Comparison of ENCODE assay signal across 30 mouse cellular contexts in genomic region chr14:51149164-51149563, GRCm38 (mm10). TPM values are rescaled to one million over a fixed set of nuclear protein-coding genes. Genes with fewer than 3 reads are reported as not detected.
A peak's percentile ranks its signal among the peaks of the same experiment; 100 is the strongest.
DNase-seq lines count a peak whose midpoint lies in the region; ATAC-seq and TF ChIP-seq lines count a peak whose summit lies in the region.
"Had no signal": no experiment of that assay in that cellular context is flagged by ENCODE, and none has a peak within 500 bp of the region (broad histone marks: within the 10 kb centered on the region; RNA-seq: fewer than 3 reads in every experiment).

No protein-coding gene starts in this region.

- H3K9ac ChIP-seq in kidney, postnatal 0 days (ENCODE audit: low read depth, low read length), result no peak overlapping the region
- no peak overlapping the region for H3K9ac ChIP-seq in intestine, embryonic 14.5 days (ENCODE audit: low read length)
- peak overlapping the region; percentile 28; the same call in 1 of the 2 replicates for H3K9ac ChIP-seq in liver, embryonic 12.5 days
- H3K9ac ChIP-seq: hindbrain, embryonic 13.5 days; limb, embryonic 12.5 days; lung, embryonic 14.5 days had no signal

- H3K36me3 ChIP-seq in kidney, postnatal 0 days (ENCODE audit: insufficient read depth, low read length), result no peaks in the 10 kb centered on the region
- H3K36me3 ChIP-seq in intestine, embryonic 14.5 days (ENCODE audit: control insufficient read depth, insufficient read depth, low read length), result no peaks in the 10 kb centered on the region
- no peaks in the 10 kb centered on the region for H3K36me3 ChIP-seq in liver, embryonic 12.5 days
- H3K36me3 ChIP-seq: embryonic facial prominence, embryonic 10.5 days; hindbrain, embryonic 13.5 days; limb, embryonic 12.5 days had no signal

- DNase-seq in kidney, postnatal 0 days (ENCODE audit: low spot score), result peak; percentile 27
- DNase-seq in kidney, adult 9 months, result no peak
- no peak for DNase-seq in intestine, embryonic 14.5 days (ENCODE audit: low spot score)
- DNase-seq in adrenal gland, adult 8-10 months, result no peak
- no peak for DNase-seq in ovary, postnatal 36 days (ENCODE audit: low spot score)
- DNase-seq: adrenal gland, postnatal 25 days; cerebellum, adult 2 months; cerebellum, postnatal 36 days; gastrocnemius, postnatal 14 days; heart, postnatal 14 days; kidney, postnatal 36 days; lung, embryonic 14.5 days; lung, postnatal 36 days; thymus, adult 2 months had no signal

- no peaks in the 10 kb centered on the region for H3K9me3 ChIP-seq in kidney, postnatal 0 days (replicated peaks; ENCODE audit: low read length)
- H3K9me3 ChIP-seq in intestine, embryonic 14.5 days (ENCODE audit: control insufficient read depth, low read length), result no peaks in the 10 kb centered on the region
- H3K9me3 ChIP-seq in liver, embryonic 12.5 days (replicated peaks), result no peaks in the 10 kb centered on the region
- H3K9me3 ChIP-seq: embryonic facial prominence, embryonic 10.5 days; hindbrain, embryonic 13.5 days; limb, embryonic 12.5 days had no signal

- no peak overlapping the region for H3K27ac ChIP-seq in kidney, postnatal 0 days
- H3K27ac ChIP-seq in intestine, embryonic 14.5 days (ENCODE audit: low read depth), result 0 out of 2 replicates have a peak overlapping the region, but pooled peaks have one; percentile 6
- peak overlapping the region; percentile 81 for H3K27ac ChIP-seq in liver, embryonic 12.5 days
- H3K27ac ChIP-seq: embryonic facial prominence, embryonic 10.5 days; hindbrain, embryonic 13.5 days; limb, embryonic 12.5 days had no signal

- no peak for TF ChIP-seq CTCF in kidney, postnatal 0 days (IDR thresholded peaks at IDR 0.05; ENCODE audit: low read depth)

- no peak overlapping the region for H3K4me3 ChIP-seq in kidney, postnatal 0 days (replicated peaks; ENCODE audit: low read depth, low read length)
- no peak overlapping the region for H3K4me3 ChIP-seq in intestine, embryonic 14.5 days (ENCODE audit: low read depth, low read length)
- H3K4me3 ChIP-seq in liver, embryonic 12.5 days, result no peak overlapping the region
- H3K4me3 ChIP-seq: embryonic facial prominence, embryonic 10.5 days; hindbrain, embryonic 13.5 days; limb, embryonic 12.5 days had no signal

- no peaks in the 10 kb centered on the region for H3K4me1 ChIP-seq in kidney, postnatal 0 days (replicated peaks; ENCODE audit: insufficient read depth, low read length)
- no peaks in the 10 kb centered on the region for H3K4me1 ChIP-seq in intestine, embryonic 14.5 days (replicated peaks; ENCODE audit: control insufficient read depth, insufficient read depth, low read length)
- H3K4me1 ChIP-seq in liver, embryonic 12.5 days, result peaks cover 96% of the 10 kb centered on the region
- H3K4me1 ChIP-seq: hindbrain, embryonic 13.5 days; limb, embryonic 12.5 days had no signal

- no peaks in the 10 kb centered on the region for H3K27me3 ChIP-seq in kidney, postnatal 0 days (ENCODE audit: insufficient read depth, low read length)
- no peaks in the 10 kb centered on the region for H3K27me3 ChIP-seq in intestine, embryonic 14.5 days (replicated peaks; ENCODE audit: control insufficient read depth, insufficient read depth, low read length)
- no peaks in the 10 kb centered on the region for H3K27me3 ChIP-seq in liver, embryonic 12.5 days (replicated peaks)
- H3K27me3 ChIP-seq: CH12.LX; hindbrain, embryonic 13.5 days; limb, embryonic 12.5 days had no signal

- ATAC-seq in kidney, postnatal 0 days (replicated peaks; ENCODE audit: low FRiP score, low read depth), result no peak
- ATAC-seq in intestine, embryonic 14.5 days (replicated peaks; ENCODE audit: low FRiP score, low TSS enrichment, low read depth), result peak; percentile 89
- peak; percentile 78 for ATAC-seq in liver, embryonic 12.5 days
- peak; percentile 39 for ATAC-seq in megakaryocyte-erythroid progenitor cell, adult 5-6 weeks (replicated peaks; ENCODE audit: low FRiP score, low TSS enrichment, poor library complexity, severe bottlenecking)
- no peak for ATAC-seq in granulocyte monocyte progenitor cell, adult 5-6 weeks (replicated peaks; ENCODE audit: poor library complexity, severe bottlenecking)
- ATAC-seq: forebrain, embryonic 14.5 days; inflammation-experienced regulatory T-cells, adult 6 months had no signal

- WGBS in kidney, postnatal 0 days, result 17% methylated on average over 5 of the region's 5 CpGs
- 17% methylated on average over 5 of the region's 5 CpGs for WGBS in intestine, embryonic 14.5 days
- WGBS in liver, embryonic 12.5 days (ENCODE audit: insufficient replicate concordance), result 35% methylated on average over 5 of the region's 5 CpGs

- no peak overlapping the region for H3K4me2 ChIP-seq in kidney, postnatal 0 days (ENCODE audit: low read length)
- no peak overlapping the region for H3K4me2 ChIP-seq in intestine, embryonic 14.5 days (ENCODE audit: low read length)
- H3K4me2 ChIP-seq in liver, embryonic 12.5 days, result peak overlapping the region; percentile 29; the same call in 1 of the 2 replicates
- H3K4me2 ChIP-seq: heart, embryonic 11.5 days; hindbrain, embryonic 13.5 days; limb, embryonic 12.5 days; lung, embryonic 14.5 days; midbrain, embryonic 11.5 days had no signal

RNA-seq across cellular contexts. Expression of gene Rnase1, which starts 2.6 kb away (rescaled TPM):
- 0.51 and 1.0 TPM in 2 replicates for polyA plus RNA-seq in kidney, postnatal 0 days (2015; fragmentation: Nextera tagmentation; extraction: Ambion mirVana)
- polyA plus RNA-seq in intestine, embryonic 14.5 days (2014; fragmentation: Nextera tagmentation; extraction: Ambion mirVana), result 1.9 and 4.0 TPM in 2 replicates
- not detected in 2 replicates for polyA plus RNA-seq in liver, embryonic 12.5 days (2016; fragmentation: Nextera tagmentation; extraction: Ambion mirVana)
- not detected in 2 replicates for total RNA-seq in megakaryocyte-erythroid progenitor cell, adult 5-6 weeks (2014; fragmentation: Nextera tagmentation)
- not detected in 2 replicates for total RNA-seq in megakaryocyte-erythroid progenitor cell, adult 5-6 weeks (2017)
- under 1 TPM in 1 of 4 experiments, not detected in 3; 0.28 TPM for total RNA-seq in adrenal gland, adult 8-10 months (2022)
- not detected in 2 replicates for total RNA-seq in granulocyte monocyte progenitor cell, adult 5-6 weeks (2014; fragmentation: Nextera tagmentation)
- not detected in 2 replicates for total RNA-seq in granulocyte monocyte progenitor cell, adult 5-6 weeks (2017)
- total RNA-seq: adrenal gland, postnatal 25 days; gastrocnemius, postnatal 14 days; heart, postnatal 14 days; left cerebral cortex, postnatal 10 days; MEL had no signal
- polyA plus RNA-seq: embryonic facial prominence, embryonic 10.5 days; heart, embryonic 11.5 days; hindbrain, embryonic 13.5 days; inflammation-experienced regulatory T-cells, adult 6 months; limb, embryonic 12.5 days; midbrain, embryonic 11.5 days had no signal

RNA-seq across cellular contexts. Expression of gene Rnase2b, which starts 12.9 kb away (rescaled TPM):
- polyA plus RNA-seq in kidney, postnatal 0 days (2015; fragmentation: Nextera tagmentation; extraction: Ambion mirVana), result not detected in 2 replicates
- polyA plus RNA-seq in intestine, embryonic 14.5 days (2014; fragmentation: Nextera tagmentation; extraction: Ambion mirVana), result not detected in 2 replicates
- not detected in 2 replicates for polyA plus RNA-seq in liver, embryonic 12.5 days (2016; fragmentation: Nextera tagmentation; extraction: Ambion mirVana)
- not detected in 2 replicates for total RNA-seq in megakaryocyte-erythroid progenitor cell, adult 5-6 weeks (2014; fragmentation: Nextera tagmentation)
- total RNA-seq in megakaryocyte-erythroid progenitor cell, adult 5-6 weeks (2017), result not detected in 2 replicates
- not detected for total RNA-seq in adrenal gland, adult 8-10 months (2022)
- not detected in 2 replicates for total RNA-seq in granulocyte monocyte progenitor cell, adult 5-6 weeks (2014; fragmentation: Nextera tagmentation)
- total RNA-seq in granulocyte monocyte progenitor cell, adult 5-6 weeks (2017), result not detected in 2 replicates
- total RNA-seq: adrenal gland, postnatal 25 days; gastrocnemius, postnatal 14 days; heart, postnatal 14 days; layer of hippocampus, postnatal 10 days; left cerebral cortex, postnatal 10 days; MEL had no signal
- polyA plus RNA-seq: cerebellum, adult 2 months; embryonic facial prominence, embryonic 10.5 days; forebrain, embryonic 14.5 days; heart, embryonic 11.5 days; hindbrain, embryonic 13.5 days; inflammation-experienced regulatory T-cells, adult 6 months; limb, embryonic 12.5 days; lung, embryonic 14.5 days; midbrain, embryonic 11.5 days; neural tube, embryonic 11.5 days; stomach, embryonic 14.5 days; thymus, adult 2 months had no signal

RNA-seq across cellular contexts. Expression of gene Rnase6, which starts 25.5 kb away (rescaled TPM):
- 0.83 and 1.4 TPM in 2 replicates for polyA plus RNA-seq in kidney, postnatal 0 days (2015; fragmentation: Nextera tagmentation; extraction: Ambion mirVana)
- polyA plus RNA-seq in intestine, embryonic 14.5 days (2014; fragmentation: Nextera tagmentation; extraction: Ambion mirVana), result 0.91 and 2.1 TPM in 2 replicates
- polyA plus RNA-seq in liver, embryonic 12.5 days (2016; fragmentation: Nextera tagmentation; extraction: Ambion mirVana), result 2.3 and 4.0 TPM in 2 replicates
- 2.8 and 14.6 TPM in 2 replicates for total RNA-seq in megakaryocyte-erythroid progenitor cell, adult 5-6 weeks (2014; fragmentation: Nextera tagmentation)
- 14.8 and 44.0 TPM in 2 replicates for total RNA-seq in megakaryocyte-erythroid progenitor cell, adult 5-6 weeks (2017)
- 1 to 10 TPM; 1.4 to 4.0 (median 2.1) TPM for total RNA-seq in adrenal gland, adult 8-10 months (2022)
- 1.2 and 6.1 TPM in 2 replicates for total RNA-seq in granulocyte monocyte progenitor cell, adult 5-6 weeks (2014; fragmentation: Nextera tagmentation)
- total RNA-seq in granulocyte monocyte progenitor cell, adult 5-6 weeks (2017), result 8.2 and 10.0 TPM in 2 replicates
- total RNA-seq: left cerebral cortex, postnatal 10 days had no signal
- polyA plus RNA-seq: embryonic facial prominence, embryonic 10.5 days; heart, embryonic 11.5 days had no signal

RNA-seq across cellular contexts. Expression of gene Eddm3b, which starts 34.9 kb away (rescaled TPM):
- 2.0 and 2.8 TPM in 2 replicates for polyA plus RNA-seq in kidney, postnatal 0 days (2015; fragmentation: Nextera tagmentation; extraction: Ambion mirVana)
- polyA plus RNA-seq in intestine, embryonic 14.5 days (2014; fragmentation: Nextera tagmentation; extraction: Ambion mirVana), result 0.12 TPM in 1 of 2 replicates, not detected in the other
- polyA plus RNA-seq in liver, embryonic 12.5 days (2016; fragmentation: Nextera tagmentation; extraction: Ambion mirVana), result not detected in 2 replicates
- total RNA-seq in megakaryocyte-erythroid progenitor cell, adult 5-6 weeks (2014; fragmentation: Nextera tagmentation), result not detected in 2 replicates
- total RNA-seq in megakaryocyte-erythroid progenitor cell, adult 5-6 weeks (2017), result not detected in 2 replicates
- total RNA-seq in adrenal gland, adult 8-10 months (2022), result not detected
- not detected in 2 replicates for total RNA-seq in granulocyte monocyte progenitor cell, adult 5-6 weeks (2014; fragmentation: Nextera tagmentation)
- not detected in 2 replicates for total RNA-seq in granulocyte monocyte progenitor cell, adult 5-6 weeks (2017)
- total RNA-seq: adrenal gland, postnatal 25 days; CH12.LX; gastrocnemius, postnatal 14 days; heart, postnatal 14 days; layer of hippocampus, postnatal 10 days; left cerebral cortex, postnatal 10 days; MEL had no signal
- polyA plus RNA-seq: cerebellum, adult 2 months; forebrain, embryonic 14.5 days; heart, embryonic 11.5 days; hindbrain, embryonic 13.5 days; inflammation-experienced regulatory T-cells, adult 6 months; limb, embryonic 12.5 days; lung, embryonic 14.5 days; midbrain, embryonic 11.5 days; neural tube, embryonic 11.5 days; stomach, embryonic 14.5 days; thymus, adult 2 months had no signal

RNA-seq across cellular contexts. Expression of gene Ang2, which starts 49.8 kb away (rescaled TPM):
- not detected in 2 replicates for polyA plus RNA-seq in kidney, postnatal 0 days (2015; fragmentation: Nextera tagmentation; extraction: Ambion mirVana)
- polyA plus RNA-seq in intestine, embryonic 14.5 days (2014; fragmentation: Nextera tagmentation; extraction: Ambion mirVana), result not detected in 2 replicates
- not detected in 2 replicates for polyA plus RNA-seq in liver, embryonic 12.5 days (2016; fragmentation: Nextera tagmentation; extraction: Ambion mirVana)
- total RNA-seq in megakaryocyte-erythroid progenitor cell, adult 5-6 weeks (2014; fragmentation: Nextera tagmentation), result not detected in 2 replicates
- not detected in 2 replicates for total RNA-seq in megakaryocyte-erythroid progenitor cell, adult 5-6 weeks (2017)
- not detected for total RNA-seq in adrenal gland, adult 8-10 months (2022)
- total RNA-seq in granulocyte monocyte progenitor cell, adult 5-6 weeks (2014; fragmentation: Nextera tagmentation), result not detected in 2 replicates
- not detected in 2 replicates for total RNA-seq in granulocyte monocyte progenitor cell, adult 5-6 weeks (2017)
- total RNA-seq: adrenal gland, postnatal 25 days; CH12.LX; gastrocnemius, postnatal 14 days; heart, postnatal 14 days; layer of hippocampus, postnatal 10 days; left cerebral cortex, postnatal 10 days; MEL had no signal
- polyA plus RNA-seq: cerebellum, adult 2 months; embryonic facial prominence, embryonic 10.5 days; forebrain, embryonic 14.5 days; heart, embryonic 11.5 days; hindbrain, embryonic 13.5 days; inflammation-experienced regulatory T-cells, adult 6 months; limb, embryonic 12.5 days; lung, embryonic 14.5 days; midbrain, embryonic 11.5 days; neural tube, embryonic 11.5 days; stomach, embryonic 14.5 days had no signal

Comparison
In these comparisons a context has a peak if more than half of its experiments do, and no peak if none do; other contexts are left out.
1. ATAC-seq: peak in intestine, embryonic 14.5 days (single experiment), liver, embryonic 12.5 days (single experiment) and megakaryocyte-erythroid progenitor cell, adult 5-6 weeks (single experiment); none in kidney, postnatal 0 days (single experiment) and granulocyte monocyte progenitor cell, adult 5-6 weeks (single experiment).